Mouse (Mus musculus) left cerebral cortex, postnatal 14 days (tissue): ENCODE data around the gene Prm1. TPM values are rescaled to one million over a fixed set of nuclear protein-coding genes. Genes with fewer than 3 reads are reported as not detected.

Source experiments
- DNase-seq, 2 experiments: peaks; one replicate each; pipeline ENCODE4 v3.0.0; 2021 to 2022; ENCODE audit warnings: low spot score in 2 of 2, mixed read lengths in 1 of 2
- intact Hi-C: fragments of 180-260 bp; cut with DNase I; formaldehyde crosslinking; loops from one replicate; pipeline ENCODE4 v1.15.1; 2025
- total RNA-seq, 2 experiments: library from RNA; stranded (reverse); gene quantifications; 2 replicates each; pipeline ENCODE4 v1.2.3; 2021

Gene Prm1
- total RNA-seq, 2 experiments from 2014 or later: not detected

DNA sequence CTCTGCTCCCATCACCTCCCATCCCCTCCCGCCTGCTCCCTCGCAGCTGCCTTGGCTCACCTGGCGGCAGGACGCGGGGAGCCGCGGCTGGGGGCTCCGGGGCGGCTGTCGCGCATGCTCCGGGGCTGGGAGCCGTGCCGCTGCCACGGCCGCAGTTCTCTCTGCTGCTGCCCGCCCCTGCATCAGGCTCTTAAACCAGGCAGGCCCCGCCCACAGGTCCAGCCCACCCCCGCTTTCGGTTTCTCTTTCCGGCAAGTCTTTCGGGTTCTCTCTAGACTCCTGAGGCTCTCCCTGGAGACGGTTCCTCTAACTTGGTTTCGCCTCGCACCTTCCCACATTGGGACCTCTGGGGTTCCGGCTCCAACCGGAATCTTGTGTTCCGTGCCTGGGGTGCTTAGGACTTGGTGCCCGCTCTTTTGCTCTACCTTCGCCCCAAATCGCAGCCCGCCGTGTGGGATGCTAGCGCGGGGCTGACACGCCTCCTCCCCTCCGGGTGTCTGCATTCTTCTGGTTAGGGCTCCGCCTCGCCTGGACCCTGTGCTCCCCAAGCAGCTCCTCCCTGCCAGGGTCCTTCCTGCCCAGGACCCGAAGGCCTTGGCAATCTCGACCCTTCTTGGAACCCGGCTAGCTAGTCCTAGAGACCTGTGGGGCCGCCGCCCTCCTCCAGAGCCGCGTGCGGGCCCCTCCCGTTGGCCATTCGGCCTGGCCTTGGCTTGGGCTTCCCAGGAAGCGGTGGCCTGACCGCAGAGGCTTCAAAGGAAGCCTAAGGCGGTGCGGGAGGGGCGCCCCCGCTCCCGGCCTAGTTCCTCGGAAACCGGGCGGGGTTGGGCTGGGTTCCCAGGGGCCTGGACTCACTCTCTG, 20.0 kb downstream of the Prm1 start, which contains the start of gene Socs1:
Gene Socs1, minus strand, starts transcription at position 166 of the 861 bp plus-strand sequence.
- peak; percentile 81 to 82 for DNase-seq
- intact Hi-C loops: loop anchor here (2.0 to 5.0 kb wide), 4 partner anchors 52 to 213 kb away; partner anchors contain the start of gene Rmi2

DNA sequence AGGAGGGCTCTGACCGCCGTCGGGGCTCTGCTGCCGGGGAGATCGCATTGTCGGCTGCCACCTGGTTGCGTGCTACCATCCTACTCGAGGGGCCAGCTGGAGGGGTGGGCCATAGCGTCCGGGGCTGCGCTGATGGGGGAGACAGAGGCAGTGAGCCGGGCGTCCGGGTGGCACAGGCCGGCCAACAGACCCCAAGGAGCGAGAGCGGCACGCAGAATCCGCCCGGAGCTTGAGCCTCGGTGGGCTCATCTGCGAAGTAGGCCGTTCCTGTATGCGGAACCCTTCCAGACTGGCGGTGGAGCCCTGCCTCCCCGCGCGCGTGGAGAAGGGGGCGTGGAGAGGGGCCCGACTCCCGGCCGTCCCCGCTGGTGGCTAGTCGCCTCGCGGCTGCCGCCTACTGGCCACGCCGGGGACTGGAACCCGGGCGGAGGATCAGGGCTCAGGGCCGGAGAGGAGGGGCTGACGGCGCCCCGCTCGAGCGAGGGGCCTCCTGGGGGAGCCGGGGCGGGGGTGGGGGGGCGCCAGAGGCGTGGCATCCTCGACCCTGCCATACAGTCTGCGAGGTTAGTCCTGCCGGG, 20.8 kb downstream of the Prm1 start:
- intact Hi-C loops: loop anchor here (2.0 to 5.0 kb wide), 5 partner anchors 52 to 212 kb away; partner anchors contain the start of gene Rmi2
- peak; percentile 87 to 88 for DNase-seq

DNA sequence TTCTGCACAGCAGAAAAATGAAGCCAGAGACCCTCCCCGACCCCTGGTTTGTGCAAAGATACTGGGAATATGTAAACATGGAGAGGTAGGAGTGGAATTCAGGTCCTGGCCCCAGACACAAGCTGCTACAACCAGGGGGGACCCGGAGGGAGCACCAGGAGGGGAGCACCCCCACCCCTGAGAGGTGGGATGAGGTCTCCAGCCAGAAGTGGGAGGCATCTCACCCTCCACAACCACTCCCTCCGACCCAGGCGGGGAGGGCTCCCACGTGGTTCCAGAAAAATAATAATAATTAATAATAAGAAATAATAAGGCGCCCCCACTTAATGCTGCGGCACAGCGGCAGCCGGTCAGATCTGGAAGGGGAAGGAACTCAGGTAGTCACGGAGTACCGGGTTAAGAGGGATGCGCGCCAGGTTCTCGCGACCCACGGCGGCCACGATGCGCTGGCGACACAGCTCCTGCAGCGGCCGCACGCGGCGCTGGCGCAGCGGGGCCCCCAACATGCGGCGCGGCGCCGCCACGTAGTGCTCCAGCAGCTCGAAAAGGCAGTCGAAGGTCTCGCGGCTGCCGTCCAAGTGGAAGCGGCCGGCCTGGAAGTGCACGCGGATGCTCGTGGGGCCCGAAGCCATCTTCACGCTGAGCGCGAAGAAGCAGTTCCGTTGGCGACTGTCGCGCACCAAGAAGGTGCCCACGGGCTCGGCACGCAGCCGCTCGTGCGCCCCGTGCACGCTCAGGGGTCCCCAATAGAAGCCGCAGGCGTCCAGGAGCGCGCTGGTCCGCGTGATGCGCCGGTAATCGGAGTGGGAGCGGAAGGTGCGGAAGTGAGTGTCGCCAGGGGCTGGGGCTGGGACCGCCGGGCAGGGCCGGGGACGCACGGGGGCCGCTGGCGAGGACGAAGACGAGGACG, 21.5 kb downstream of the Prm1 start:
- intact Hi-C loops: loop anchor here (2.0 to 5.0 kb wide), 2 partner anchors 117 to 211 kb away; no protein-coding TSS in a partner anchor

GRCm38 (mm10) chr16:10783451-10783850, 22.2 kb downstream of the Prm1 start:
- intact Hi-C loops: loop anchor here (5.0 kb wide), 1 partner anchor 116 kb away; no protein-coding TSS in a partner anchor

More for the DNA sequence above, 21.5 kb downstream of the Prm1 start:
- peak; percentile 36 to 51 for DNase-seq

DNA sequence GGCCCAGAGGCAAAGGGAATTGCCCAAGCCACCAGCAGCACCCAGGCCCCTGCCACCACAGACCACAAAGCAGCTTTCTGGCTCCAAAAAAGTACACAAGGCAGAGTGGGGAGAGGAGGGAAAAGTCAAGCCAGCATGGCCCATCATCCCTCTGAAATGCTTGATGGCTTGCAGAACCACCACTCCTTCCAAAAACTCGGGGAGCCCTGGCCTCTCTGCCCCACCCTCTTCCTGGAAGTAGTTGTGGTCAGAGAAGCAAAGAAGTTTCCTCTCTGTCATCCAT, 22.5 kb downstream of the Prm1 start:
- intact Hi-C loops: loop anchor here (5.0 kb wide), 1 partner anchor 116 kb away; no protein-coding TSS in a partner anchor
- no peak for DNase-seq

More at GRCm38 (mm10) chr16:10783451-10783850, 22.2 kb downstream of the Prm1 start:
- no peak for DNase-seq

GRCm38 (mm10) chr16:10782377-10783151, 23.1 kb downstream of the Prm1 start:
- intact Hi-C loops: loop anchor here (5.0 kb wide), 1 partner anchor 115 kb away; no protein-coding TSS in a partner anchor

GRCm38 (mm10) chr16:10781862-10782371, 23.7 kb downstream of the Prm1 start:
- no peak for DNase-seq
- intact Hi-C loops: loop anchor here (5.0 kb wide), 1 partner anchor 115 kb away; no protein-coding TSS in a partner anchor

More at GRCm38 (mm10) chr16:10782377-10783151, 23.1 kb downstream of the Prm1 start:
- no peak for DNase-seq

DNA sequence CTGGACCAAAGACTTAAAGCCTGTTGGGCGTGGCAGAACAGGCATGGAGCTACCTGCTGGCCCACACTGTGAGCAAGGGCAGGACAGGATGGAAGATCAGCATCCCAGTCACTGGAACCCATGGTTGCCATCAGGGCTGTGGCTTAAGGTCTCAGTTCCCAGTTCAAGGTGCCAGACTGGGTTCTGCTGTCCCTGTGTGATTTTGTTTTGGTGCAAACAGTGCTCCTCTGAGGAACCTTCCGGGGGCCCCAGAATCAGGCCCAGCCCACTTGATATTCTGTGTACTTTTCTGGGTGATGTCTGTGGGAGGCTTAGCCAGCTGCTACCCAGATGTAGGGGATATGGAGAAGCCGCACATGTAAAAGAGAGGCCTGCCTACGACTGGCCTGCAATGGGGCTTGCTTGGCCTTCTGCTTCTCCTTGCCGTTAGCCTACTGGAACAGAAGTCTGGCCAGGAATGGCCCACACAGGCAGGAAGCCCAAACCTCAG, 25.0 kb downstream of the Prm1 start:
- intact Hi-C loops: loop anchor here (5.0 kb wide), 1 partner anchor 113 kb away; no protein-coding TSS in a partner anchor

GRCm38 (mm10) chr16:10777579-10778160, 28.0 kb downstream of the Prm1 start:
- intact Hi-C loops: no loop called here
- no peak for DNase-seq

More for the DNA sequence above, 25.0 kb downstream of the Prm1 start:
- no peak for DNase-seq

GRCm38 (mm10) chr16:10776322-10776721, 29.3 kb downstream of the Prm1 start:
- DNase-seq: no peak
- intact Hi-C loops: no loop called here

DNA sequence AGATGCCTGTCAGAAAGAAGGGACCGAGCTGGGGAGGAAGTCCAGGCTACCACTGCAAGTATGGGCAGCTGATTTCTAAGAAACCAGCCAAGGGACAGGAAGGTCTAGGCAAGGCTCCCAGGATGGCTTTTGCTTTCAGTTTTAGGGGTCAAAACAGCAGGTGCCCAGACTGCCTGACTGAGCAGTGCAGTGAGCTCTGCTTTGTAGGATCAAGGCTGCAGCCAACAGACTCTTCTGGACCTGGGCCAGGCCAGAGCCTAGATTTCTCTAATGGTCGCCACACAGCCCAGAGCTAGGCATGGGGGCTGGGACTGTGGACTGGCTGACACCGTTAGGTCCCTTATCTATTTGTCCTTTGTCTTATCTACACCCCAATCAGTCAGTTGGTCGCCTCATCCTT, 30.9 kb downstream of the Prm1 start:
- no peak for DNase-seq
- intact Hi-C loops: no loop called here

DNA sequence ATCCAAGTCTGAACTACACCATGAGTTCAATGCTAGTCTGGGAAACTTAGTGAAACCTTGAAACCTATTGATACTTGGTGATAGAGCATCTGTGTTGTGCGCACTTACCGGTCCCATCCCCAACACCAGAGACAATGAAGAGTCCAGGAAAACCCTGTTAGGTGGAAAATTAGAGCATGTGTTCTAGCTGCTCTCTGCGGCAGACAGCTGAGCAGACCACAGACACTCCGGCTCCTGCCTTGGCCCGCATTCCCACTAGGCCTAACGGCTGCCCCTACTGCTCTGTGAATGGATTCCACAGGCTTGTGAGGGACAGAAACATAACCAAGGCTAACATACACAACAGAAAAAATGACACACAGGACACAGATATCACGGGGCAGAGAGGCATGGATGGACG, 32.1 kb downstream of the Prm1 start:
- no peak for DNase-seq
- intact Hi-C loops: no loop called here

DNA sequence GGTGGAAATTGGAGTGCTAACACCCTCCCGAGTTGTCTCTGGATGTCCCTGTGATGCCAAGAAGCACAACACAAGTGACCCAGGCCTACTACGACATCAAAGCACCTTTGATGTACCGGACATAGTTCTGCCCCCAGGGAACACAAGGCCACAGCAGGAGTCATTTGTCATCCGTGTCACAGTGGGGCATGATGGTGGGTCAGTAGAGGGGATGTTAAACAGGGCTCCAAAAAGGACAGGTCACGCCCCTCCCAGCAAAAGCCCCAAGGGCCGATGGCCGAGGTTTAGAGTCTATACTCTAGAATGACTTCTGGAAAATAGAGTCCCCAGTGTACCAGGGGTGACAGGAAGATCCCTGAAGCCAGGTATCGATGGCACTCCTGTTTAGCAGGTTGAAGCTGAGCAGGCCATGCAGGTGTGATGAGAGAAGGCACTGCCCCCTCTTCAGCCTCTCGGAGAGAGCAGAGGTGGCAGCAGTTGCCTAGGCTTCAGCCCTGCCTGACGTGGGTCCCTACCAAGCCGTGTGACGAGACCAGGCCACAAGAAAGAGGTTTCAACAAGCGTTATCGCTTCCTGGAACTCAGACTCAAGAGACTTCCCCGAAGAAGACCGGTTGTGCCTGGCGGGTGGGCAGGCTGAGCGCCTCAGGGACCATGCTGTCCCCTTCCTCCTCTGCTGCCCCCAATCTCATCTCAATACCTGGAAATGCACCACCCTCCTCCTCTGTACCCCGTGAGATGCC, 33.7 kb downstream of the Prm1 start:
- DNase-seq: no peak
- intact Hi-C loops: no loop called here

GRCm38 (mm10) chr16:10770531-10771325, 34.9 kb downstream of the Prm1 start:
- no peak for DNase-seq
- intact Hi-C loops: no loop called here

GRCm38 (mm10) chr16:10769661-10770060, 36.0 kb downstream of the Prm1 start:
- intact Hi-C loops: no loop called here
- DNase-seq: peak; percentile 15 to 51

DNA sequence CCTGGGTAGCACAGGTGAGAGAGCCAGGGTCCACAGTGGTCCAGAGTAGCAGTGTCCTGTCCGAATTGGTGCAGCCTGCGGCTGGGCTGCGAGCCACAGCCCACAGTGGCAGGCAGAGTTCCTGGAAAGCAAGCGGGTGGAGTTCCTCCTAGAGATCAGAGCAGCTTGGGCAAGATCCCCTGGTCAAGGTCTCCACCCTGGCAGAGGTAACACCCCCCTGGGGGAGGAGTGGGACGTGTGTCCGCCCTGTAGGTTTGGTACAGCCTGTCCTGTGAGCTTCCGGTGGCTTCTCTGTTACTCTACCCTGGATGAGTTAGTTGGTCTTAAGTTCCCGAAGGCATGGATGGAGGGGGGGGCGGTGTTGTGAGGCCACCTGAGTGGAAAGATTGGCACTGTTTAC, 36.8 kb downstream of the Prm1 start:
- DNase-seq: no peak
- intact Hi-C loops: no loop called here
